Mouse (Mus musculus) erythroid progenitor cell, adult 5-6 weeks (primary cell): ENCODE measurements around the gene Iqcf5. TPM values are rescaled to one million over a fixed set of nuclear protein-coding genes. Genes with fewer than 3 reads are reported as not detected.

ENCODE experiments used
- ATAC-seq: replicated peaks from 2 replicates; pipeline ENCODE4 v1.8.0; 2016; ENCODE audit warnings: moderate number of reproducible peaks, mild to moderate bottlenecking, moderate TSS enrichment, inconsistent platforms; ENCODE audit not compliant: poor library complexity, low FRiP score, severe bottlenecking
- total RNA-seq, 2 experiments: library from RNA; stranded (forward) in 1 of 2; stranded (reverse) in 1 of 2; fragments of 150-400 nt in 1 of 2; fragments of 186-747, 209-891 nt in 1 of 2; gene quantifications; 2 replicates each; pipeline versions ENCODE4 v1.2.3 to v1.2.4; 2015 to 2017; ENCODE audit warnings: low replicate concordance in 2 of 2

The Iqcf5 gene
- total RNA-seq (2015; ENCODE audit: low replicate concordance) (not detected in 2 replicates), total RNA-seq (2017; ENCODE audit: low replicate concordance) (not detected in 2 replicates)

DNA sequence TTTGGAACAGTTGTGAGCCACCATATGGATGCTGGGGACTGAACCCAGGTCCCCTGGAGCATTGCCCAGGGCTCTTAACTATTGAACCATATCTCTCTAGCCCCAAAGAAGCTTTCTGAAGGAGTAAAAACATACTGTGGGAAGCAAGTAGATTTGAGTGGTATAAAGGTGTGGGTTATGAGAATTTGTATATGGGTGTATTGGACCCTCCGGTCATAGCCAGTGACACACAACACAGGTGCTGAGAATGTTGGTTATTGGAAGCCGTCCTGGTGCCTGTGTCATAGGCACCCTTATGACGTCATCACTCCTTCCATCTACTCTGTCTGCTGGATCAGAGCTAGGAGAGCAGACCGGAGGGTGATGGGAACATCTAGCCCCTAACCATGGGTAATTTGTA is at the start of gene Iqcf5:
Gene Iqcf5 (plus strand): TSS at position 301 of the 400 bp plus-strand sequence.
- no peak for ATAC-seq

DNA sequence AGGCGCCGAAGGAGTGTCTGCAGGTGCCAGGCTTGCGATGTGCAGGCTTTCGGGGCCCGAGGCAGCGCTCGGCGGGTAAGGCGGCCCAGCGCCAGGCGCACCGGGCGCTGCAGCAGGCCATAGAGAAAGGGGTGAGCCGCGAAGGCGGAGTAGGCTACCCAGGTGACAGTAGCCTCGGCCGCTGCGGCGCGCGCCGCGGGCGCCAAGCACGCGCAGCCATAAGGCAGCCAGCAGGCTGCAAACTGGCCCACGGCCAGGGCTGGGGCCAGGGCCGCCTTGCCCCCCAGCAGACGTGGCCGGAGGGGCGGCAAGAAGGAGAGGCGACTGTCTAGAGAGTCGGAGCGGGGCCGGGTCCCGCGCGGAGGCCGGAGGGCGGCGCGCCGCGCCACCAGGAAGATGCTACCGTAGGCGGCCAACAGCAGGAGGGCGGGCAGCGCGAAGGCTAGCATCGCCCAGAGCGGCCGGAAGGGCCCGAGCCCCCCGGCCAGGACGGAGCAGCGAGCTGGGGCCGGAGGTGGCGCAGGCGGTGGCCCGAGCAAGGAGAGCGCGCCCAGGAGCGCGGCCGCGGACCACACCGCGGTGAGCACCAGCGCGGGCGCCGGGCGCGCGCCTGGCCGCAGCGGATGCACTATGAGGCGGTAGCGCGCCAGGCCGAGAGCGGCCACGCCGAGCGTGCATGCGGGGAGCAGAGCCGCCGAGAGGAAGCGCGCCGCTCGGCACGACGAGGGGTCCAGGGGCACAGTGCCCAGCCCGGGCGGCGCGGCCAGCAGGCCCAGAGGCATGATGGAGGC is 49.4 kb upstream of the Iqcf5 start:
- 0 out of 2 replicates have a peak, but pooled peaks have one; percentile 25 for ATAC-seq

DNA sequence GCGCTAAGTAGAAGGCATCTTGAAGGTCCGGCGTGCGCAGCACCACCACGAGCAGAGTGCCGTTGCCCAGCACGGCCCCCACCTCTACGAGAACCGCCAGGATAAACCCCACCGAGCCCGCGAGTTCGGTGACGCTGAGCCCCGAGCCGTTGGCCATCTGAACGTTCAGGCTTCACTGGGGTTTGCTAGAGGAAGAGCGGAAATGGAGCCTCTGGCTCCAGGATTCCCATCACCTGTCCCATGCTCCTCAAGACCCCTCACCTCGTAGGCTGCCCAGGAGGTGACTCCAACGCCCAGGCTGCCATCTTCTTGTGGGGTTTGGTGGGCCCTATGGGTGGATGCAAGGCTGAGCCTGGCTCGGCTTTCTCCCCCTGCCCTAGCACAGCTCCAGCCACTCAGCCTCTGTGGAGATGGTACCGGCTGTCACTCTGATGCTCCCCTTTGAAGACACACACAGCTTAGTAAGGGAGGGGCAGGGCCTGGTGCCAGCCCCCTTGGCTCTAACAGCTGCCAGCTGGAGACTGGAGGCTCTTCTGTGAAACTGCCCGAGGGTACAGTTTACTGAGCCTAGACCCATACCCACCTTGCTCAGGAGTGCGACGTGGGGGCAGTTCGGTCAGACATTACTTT is 48.7 kb upstream of the Iqcf5 start, which contains the start of gene Gpr62:
Gene Gpr62 (minus strand): TSS at position 368 of the 630 bp plus-strand sequence.
- no peak for ATAC-seq

DNA sequence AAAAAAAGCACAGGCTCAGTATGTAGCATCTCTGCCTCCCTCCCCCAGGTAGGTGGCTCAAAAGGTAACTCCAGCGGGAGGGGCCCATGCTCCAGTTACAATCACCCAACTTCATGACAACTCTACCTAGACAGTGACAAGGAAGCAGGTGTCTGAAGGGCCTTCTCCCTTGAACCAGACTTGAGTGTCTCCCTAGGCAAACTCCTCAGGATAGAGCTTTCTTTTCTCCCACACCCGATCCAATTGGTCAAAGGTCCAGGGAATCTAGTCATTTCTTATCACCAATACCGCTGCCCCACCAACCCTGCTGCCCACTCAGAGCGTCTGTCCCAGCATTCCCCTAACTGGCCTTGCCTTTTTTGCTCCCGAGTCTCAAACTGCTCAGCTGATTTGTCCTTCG is 47.7 kb upstream of the Iqcf5 start:
- ATAC-seq: no peak

DNA sequence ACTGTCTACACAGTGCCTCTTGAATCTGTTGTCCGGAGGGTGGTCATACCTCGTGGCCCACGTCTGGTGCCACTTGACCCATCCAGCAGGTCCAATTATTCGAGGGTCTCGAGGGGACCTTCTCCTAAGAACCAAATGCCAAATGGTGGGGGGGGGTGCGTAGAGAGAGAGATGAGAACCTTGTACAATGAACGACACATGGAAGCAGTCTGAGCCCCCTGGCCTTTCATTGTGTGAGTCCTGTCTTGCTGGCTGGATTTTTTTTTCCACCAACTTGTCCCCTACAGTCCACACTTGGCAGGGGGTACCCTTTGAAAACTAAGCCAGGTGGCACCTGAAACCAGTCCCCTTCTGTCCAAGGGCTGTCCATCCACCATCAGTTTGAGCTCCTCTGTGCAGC is 46.6 kb upstream of the Iqcf5 start:
- no peak for ATAC-seq

DNA sequence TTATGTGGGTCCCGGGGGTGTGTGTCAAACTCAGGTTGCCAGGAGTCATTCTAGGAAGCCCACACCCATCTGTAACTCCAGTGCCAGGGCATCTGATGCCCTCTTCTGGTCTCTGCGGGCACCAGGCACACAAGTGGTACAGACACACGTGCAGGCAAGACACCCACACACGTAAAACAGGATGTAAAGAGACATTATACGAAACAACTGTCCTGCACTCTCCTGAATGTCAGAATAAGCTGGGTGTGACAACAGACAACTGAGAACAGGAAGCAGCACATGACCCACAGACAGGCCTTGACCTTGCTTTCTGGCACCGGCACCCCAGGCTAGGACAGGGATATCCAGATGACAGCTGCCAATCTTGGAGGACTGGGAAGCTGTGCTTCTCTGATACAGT is 45.1 kb upstream of the Iqcf5 start:
- ATAC-seq: no peak

DNA sequence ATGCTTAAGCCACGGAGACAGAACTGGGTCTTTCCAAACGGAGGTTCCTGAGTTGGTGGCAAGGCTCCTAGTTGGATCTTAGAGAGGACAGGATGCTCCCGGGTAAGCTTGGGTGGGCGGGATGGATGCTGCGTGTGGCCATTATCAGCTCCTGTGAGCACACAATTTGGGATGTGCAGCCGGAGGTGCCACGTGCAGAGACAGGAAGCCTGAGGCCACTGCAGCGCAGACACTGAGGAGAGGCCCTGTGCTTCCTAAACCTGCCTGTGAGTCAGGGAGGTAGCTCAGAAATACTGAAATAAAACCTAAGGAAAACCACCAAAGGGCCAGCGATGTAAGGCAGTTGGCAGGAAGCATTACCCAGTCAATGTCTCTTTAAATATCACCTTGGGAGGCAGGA is 44.6 kb upstream of the Iqcf5 start:
- ATAC-seq: no peak

DNA sequence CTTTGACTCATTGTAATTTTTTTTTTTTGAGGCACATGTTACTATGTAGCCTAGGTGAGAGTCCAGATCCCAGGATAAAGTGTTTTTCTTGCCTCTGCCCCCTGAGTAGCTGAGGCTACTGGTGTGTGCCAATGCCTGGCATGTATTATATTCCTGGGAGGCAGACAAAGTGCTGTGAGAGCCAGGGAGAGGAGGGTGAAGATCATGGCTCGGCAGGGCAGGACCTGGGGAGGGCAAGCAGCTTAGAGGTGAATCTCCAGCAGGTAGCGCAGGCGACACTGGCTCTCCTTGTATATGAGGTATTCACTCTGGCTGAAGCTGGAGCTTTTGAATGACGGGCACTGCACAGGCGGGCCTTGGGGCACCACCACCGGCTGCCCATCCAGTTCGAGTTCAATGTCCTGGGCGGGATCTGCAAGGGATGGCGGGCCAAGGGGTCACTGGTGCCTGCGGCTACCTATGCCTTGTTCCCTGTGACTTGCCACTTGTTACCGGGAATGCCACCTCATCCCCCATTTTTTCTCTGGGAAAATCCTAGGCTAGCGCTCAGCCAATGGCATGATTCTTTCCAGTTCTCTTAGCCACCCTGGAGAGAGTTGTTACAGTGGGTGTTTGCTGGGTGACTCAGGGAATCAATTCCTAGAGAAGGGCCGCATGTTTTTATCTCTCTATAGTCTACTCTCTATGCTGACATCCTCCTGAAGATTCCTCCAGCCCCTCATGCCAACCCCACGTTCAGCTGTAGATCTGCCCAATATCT is 43.2 kb upstream of the Iqcf5 start:
- ATAC-seq: no peak

DNA sequence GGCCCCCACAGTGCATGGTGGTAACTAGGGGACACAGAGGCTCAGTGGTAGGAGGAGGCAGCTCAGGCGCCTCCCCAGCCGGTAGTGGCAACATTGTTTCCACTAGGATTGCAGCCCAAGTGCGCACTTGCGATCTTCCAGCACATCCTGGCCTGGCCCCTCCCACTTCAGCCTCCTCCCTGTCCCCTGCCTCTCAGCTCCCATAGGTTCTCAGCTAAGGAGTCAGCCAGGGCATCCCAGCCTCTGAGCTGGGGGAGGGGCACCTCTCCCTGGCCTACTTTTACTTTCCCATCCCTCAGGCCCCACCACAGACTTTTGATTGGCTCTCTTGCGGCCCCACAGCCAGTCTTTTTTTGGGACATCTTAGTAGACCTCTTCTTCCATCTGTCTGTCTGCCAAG is 42.5 kb upstream of the Iqcf5 start:
- ATAC-seq: no peak

DNA sequence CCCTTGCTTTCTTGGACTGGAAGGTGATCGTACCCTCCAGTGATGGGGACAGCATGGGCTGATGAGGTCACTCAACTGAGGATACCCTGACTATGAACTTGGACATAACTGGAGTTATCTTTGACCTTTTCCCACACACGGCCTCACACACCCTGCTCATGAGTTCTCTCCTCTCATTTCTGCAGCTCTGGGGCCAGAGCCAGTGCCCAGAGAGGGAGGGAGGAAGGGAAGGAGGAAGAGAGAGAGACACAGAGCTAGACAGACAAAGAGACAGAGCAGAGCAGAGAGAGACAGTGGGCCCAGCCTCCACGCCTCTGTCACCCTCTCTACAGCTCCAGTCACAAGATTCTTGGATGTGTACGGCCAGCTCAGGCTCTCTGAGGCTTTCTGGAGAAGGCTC is 42.1 kb upstream of the Iqcf5 start:
- no peak for ATAC-seq

DNA sequence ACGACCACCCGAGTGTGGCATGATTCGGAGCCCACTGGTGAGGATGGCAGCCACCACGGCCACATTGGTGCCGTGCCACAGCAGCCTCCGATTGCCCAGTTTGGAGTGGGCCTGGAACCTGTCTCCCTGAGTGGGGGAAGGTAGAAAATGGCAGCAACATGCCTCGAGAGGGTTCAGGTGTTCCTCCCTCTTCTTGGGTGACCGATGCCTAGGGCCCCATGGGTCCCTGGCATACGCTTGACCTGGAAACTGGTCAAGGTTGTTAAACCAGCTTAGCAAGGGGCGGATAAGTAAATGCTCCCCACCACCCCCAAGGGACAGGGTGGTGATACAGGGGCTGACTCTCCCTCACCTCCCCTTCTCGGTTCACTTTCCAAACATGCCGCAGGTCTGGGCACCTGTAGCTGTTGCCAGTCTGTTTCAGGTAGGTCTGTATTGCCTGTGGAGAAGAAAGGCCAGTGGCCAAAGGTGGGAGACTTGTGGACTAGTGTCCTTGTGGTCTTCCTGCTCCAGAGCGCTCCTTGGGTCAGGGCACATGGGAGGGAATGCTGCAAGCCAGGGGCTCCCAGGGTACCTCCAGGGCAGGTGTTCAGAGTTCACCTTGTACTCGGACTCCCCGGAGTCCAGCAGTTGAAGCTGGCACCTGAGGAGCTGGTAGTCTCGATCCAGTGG is 41.2 kb upstream of the Iqcf5 start:
- ATAC-seq: no peak

DNA sequence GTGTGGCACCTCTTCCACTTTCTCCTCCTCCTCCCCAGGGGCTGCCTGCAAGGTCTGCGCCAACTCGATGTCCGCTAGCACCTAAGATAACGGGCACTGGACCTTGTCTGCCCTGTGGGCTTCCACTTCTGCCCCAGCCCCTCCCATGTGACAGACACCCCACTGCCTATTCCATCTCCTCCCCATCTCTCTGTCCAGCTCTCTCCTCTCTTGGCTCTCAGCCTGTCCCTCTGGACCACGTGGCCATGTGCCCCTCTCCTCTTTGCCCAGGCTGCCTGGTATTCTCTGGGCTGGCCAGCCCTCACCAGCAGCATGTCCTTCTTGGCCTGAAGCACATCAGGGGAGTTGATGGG is 40.6 kb upstream of the Iqcf5 start:
- no peak for ATAC-seq

DNA sequence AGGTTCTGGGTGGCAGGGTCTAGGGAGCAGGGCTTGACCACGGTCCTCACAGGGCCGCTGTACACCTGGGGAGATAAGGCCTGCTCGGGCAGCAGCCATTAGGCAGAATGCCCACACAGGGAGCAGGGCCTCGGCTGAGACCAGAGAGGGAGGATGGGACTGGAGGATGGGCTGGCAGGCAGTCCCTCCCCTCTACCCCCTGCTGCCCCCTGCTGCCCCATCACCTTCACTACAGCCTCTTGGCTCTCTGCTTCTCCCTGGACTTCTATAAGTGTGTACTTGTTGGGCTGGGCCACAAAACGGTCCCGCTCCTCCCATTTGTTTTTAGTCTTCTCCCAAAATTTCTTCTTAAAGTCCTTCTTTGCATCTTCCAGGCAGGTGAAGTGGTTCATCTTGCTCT is 39.9 kb upstream of the Iqcf5 start:
- ATAC-seq: no peak

DNA sequence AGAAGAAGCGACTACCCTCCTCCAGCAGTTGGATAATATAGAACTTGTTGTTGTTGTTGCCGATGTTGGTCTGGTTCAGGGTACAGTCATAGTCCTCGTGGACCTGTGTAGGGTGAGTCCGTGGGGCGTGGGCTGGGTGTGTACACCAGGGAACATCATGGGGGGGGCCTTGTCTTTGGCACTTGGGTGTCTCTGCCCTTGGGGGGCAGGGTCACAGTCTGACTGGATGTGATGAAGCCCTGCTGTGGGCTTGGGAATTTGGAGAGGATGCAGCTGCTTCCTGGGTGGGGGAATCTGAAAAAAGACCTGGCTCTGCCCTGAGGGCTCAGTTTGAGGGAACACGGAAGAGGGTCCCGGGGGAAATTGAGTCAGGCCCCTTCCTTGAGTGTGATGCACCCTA is 39.3 kb upstream of the Iqcf5 start:
- ATAC-seq: no peak

DNA sequence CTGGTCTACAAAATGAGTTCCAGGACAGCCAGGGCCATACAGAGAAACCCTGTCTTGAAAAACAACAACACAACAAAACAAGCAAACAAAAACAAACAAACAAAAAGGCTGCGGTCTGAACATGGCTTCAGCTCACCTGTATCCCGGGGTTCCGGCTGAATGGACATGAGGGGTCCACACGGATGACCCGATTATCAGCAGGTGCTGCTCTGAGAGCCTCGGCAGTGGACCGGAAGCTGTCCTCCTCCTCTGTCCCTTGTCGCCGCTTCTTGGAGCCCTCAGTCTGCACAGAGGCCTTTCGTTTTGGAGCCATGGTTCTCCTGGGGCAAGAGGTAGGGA is 38.7 kb upstream of the Iqcf5 start, which contains the start of gene Rrp9:
Gene Rrp9 (plus strand): TSS at position 301 of the 339 bp plus-strand sequence.
- no peak for ATAC-seq

DNA sequence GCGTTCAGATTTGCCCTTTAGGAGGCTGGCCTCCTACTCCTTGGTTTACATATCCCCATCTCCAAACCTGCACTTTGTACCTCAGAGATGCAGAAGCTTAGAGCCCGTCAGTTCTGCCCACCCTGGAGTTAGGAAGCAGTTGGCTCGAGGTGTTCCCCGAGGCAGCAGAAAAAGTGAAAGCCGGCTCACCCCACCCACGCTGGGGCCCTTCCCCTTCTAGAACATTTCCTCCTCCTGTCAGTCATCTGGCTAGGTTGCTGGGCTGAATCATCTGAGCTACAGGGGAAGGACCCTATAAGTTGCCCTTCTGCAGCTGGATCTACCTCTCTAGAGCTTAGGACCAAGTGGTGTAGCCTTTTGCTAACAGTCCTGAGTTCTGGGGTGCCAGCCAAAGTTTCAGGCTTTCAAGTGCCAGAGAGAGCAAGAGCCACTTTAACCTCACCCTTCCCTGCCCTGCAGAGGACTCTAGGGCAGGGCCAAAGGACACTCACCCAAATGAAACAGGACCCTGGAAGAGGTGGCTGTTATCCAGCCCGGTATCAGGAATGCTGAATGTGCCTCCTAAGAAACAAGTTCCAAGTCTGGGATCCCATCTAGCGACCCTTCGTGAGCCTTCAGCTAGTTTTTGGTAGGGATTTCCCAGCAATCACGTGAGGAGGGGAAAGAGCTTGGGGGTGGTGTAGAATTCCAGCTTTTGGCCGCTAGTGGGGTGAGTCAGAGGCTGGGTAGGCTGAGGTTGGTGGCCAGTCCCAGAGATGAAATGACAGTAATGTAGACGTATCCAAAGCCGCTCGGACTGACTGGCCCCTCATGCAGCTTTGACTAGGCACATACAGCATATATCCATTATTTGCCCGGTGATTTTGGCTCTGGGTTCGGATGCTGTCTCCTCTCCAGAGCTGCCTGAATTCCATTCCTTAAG is 38.1 kb upstream of the Iqcf5 start:
- ATAC-seq: no peak

DNA sequence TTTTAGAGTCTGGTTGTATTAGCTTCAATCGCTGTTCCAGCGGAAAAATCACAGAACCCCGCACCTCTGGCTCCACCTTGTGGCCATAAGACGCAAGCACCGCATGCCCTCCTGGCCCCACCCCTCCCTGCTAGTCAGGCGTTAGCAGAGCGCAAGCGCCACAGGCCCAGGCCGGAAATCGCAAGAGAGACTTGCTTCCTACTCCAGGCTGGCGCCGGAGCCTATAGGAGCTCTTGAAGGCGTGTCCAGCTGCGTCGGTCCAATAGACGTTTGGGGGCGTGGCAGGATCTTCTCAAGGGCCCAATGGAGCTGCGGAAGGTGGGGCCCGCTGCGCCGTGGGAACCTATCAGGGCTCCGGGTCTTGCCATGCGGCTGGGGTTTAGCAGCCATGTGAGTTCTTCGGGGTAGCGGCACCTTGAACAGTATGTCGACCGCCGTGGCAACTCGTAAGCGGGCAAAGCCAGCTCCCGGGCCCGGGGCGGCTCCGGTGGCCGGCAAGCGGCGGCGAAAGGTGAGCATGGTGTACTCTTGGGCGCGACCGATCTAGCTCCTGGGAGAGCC is 37.4 kb upstream of the Iqcf5 start, which contains the start of gene Parp3:
Gene Parp3 (minus strand): TSS at position 26 of the 561 bp plus-strand sequence.
- ATAC-seq: peak; percentile 95

DNA sequence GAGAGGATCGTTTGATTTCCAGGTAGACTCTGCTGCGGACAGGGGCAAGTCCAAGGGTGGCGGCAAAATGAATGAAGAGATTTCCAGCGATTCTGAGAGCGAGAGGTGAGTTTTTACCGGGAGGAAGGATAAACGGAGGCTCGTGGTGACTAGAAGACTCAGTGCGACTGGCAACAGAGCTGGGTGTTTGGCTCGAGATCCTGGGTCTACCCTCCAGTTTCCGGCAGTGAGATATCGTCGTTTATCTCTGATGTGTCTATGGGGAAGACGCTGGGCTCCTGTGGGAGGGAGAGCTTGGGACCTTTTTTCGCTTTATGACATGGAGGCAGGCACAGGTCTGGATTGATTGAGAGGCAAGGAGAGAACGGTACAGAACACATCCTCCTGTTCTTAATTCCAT is 36.7 kb upstream of the Iqcf5 start:
- ATAC-seq: no peak

DNA sequence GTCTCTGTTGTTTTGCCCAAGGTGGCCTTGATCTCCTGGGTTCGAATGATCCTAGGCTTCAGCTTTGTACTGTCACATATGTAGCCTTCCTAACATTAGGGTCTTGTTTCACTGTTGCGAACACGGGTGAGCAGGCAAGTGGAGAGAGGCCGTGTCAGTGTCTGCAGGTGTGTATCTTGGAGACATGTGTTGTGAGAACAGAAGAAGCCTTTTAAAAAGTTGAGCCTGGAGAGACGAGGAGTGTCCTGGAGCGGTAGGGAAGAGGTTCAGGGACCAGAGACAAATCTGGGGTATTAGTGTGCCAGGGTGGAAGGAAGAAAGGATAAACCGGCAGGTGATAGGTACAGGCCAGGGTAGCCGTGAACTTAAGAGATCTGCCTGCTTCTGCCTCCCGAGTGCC is 36.3 kb upstream of the Iqcf5 start:
- ATAC-seq: no peak
